Mouse (Mus musculus) hindbrain, embryonic 16.5 days (tissue): ENCODE measurements around the gene Ralgps2. TPM values are rescaled to one million over a fixed set of nuclear protein-coding genes. Genes with fewer than 3 reads are reported as not detected.

Experiments
- ATAC-seq: fragments of 200-750 bp; cut with Nextera tagmentation; 2 replicates; pipeline ENCODE4 v1.8.0; 2017; ENCODE audit warnings: moderate TSS enrichment, moderate library complexity
- H3K27ac ChIP-seq: fragments of 300-500 bp; sonication (generic); 2 replicates; pipeline ENCODE4 v1.5.1; 2014; ENCODE audit warnings: low read depth, mild to moderate bottlenecking, control low read depth, low read length, moderate library complexity
- H3K27me3 ChIP-seq: fragments of 300-500 bp; sonication (generic); replicated peaks from 2 replicates; pipeline ENCODE4 v1.6.1; 2014; ENCODE audit warnings: low read length; ENCODE audit not compliant: control insufficient read depth, insufficient read depth
- H3K36me3 ChIP-seq: fragments of 300-500 bp; sonication (generic); 2 replicates; pipeline ENCODE4 v1.6.1; 2014; ENCODE audit warnings: mild to moderate bottlenecking, low read length, moderate library complexity, mixed read lengths; ENCODE audit not compliant: control insufficient read depth, insufficient read depth
- H3K4me1 ChIP-seq: fragments of 300-500 bp; sonication (generic); 2 replicates; pipeline ENCODE4 v1.6.1; 2014; ENCODE audit warnings: low read depth, low read length; ENCODE audit not compliant: control insufficient read depth, insufficient read depth
- H3K4me2 ChIP-seq: fragments of 300-500 bp; sonication (generic); 2 replicates; pipeline ENCODE4 v1.6.1; 2014; ENCODE audit warnings: mild to moderate bottlenecking, low read length, control low read depth, moderate library complexity
- H3K4me3 ChIP-seq: fragments of 300-500 bp; sonication (generic); 2 replicates; pipeline ENCODE4 v1.5.1; 2014; ENCODE audit warnings: mild to moderate bottlenecking, low read length, control low read depth, moderate library complexity
- H3K9ac ChIP-seq: fragments of 300-500 bp; sonication (generic); 2 replicates; pipeline ENCODE4 v1.6.1; 2014; ENCODE audit warnings: low read depth, mild to moderate bottlenecking, control low read depth, low read length, moderate library complexity
- H3K9me3 ChIP-seq: fragments of 300-500 bp; sonication (generic); 2 replicates; pipeline ENCODE4 v1.6.1; 2014; ENCODE audit warnings: mild to moderate bottlenecking, low read length, moderate library complexity; ENCODE audit not compliant: control insufficient read depth
- WGBS: fragments of 180-500 bp; shearing (Covaris S2); extraction: QIAGEN DNeasy Blood & Tissue Kit; methylation state at CpG from one replicate; pipeline ENCODE4 v1.1.7; 2014; 5-methylcytosine and 5-hydroxymethylcytosine counted together
- polyA plus RNA-seq: library from polyadenylated mRNA; unstranded; fragments of >200 nt; fragmentation: Nextera tagmentation; extraction: Ambion mirVana; gene quantifications from 2 replicates; pipeline ENCODE4 v1.2.1, GENCODE M21; 2015

The Ralgps2 gene
- polyA plus RNA-seq, 1 experiment from 2014 or later: 74.7 TPM

DNA sequence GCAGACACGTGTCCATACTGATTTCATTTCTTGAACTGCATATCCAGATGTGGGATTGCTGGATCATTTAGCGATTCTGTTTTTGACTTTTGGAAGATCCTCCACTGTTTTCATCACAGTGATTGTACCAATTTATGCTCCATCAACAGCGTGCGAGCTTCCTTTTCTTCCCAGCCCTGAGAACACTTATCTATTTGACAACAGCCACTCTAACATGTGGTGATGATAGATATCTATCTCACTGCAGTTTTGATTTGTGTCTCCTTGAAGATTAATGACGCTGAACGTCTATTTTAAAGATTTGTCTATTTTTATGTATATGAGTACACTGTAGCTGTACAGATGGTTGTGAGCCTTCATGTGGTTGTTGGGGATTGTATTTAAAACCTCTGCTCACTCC lies 34.4 kb upstream of the Ralgps2 start:
- no peak for ATAC-seq
- H3K9ac ChIP-seq: no peak overlapping the region
- no peaks in the 10 kb centered on the region for H3K4me1 ChIP-seq
- no peaks in the 10 kb centered on the region for H3K9me3 ChIP-seq
- H3K4me3 ChIP-seq: no peak overlapping the region
- H3K27me3 ChIP-seq: no peaks in the 10 kb centered on the region
- no peaks in the 10 kb centered on the region for H3K36me3 ChIP-seq
- 84% methylated on average over 6 of the region's 6 CpGs for WGBS
- H3K27ac ChIP-seq: no peak overlapping the region
- no peak overlapping the region for H3K4me2 ChIP-seq

DNA sequence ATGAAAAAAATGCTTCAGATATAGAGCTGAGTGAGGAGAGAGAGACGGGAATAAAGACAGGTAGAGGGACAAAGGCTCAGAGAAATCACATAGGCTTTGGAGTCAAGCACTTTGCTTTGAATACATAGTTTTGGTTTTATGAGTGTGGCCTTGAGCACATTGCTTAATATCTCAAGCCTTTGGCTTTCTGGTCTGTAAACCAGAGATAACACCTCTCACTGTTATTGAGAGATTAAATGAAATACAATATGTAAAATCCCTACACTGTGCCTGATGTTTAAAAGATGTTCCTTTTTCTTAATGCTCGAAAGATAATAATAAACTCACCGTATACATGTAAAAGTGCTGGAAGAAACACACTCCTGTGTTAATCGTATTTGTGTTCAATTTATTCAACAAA lies 33.0 kb upstream of the Ralgps2 start:
- Histone ChIP-seq H3K4me3 (no peak overlapping the region), H3K9ac (no peak overlapping the region), H3K27me3 (no peaks in the 10 kb centered on the region), H3K4me1 (no peaks in the 10 kb centered on the region), H3K27ac (no peak overlapping the region), H3K36me3 (no peaks in the 10 kb centered on the region), H3K9me3 (no peaks in the 10 kb centered on the region), H3K4me2 (no peak overlapping the region)
- 88% methylated on average over 4 of the region's 4 CpGs for WGBS
- no peak for ATAC-seq

DNA sequence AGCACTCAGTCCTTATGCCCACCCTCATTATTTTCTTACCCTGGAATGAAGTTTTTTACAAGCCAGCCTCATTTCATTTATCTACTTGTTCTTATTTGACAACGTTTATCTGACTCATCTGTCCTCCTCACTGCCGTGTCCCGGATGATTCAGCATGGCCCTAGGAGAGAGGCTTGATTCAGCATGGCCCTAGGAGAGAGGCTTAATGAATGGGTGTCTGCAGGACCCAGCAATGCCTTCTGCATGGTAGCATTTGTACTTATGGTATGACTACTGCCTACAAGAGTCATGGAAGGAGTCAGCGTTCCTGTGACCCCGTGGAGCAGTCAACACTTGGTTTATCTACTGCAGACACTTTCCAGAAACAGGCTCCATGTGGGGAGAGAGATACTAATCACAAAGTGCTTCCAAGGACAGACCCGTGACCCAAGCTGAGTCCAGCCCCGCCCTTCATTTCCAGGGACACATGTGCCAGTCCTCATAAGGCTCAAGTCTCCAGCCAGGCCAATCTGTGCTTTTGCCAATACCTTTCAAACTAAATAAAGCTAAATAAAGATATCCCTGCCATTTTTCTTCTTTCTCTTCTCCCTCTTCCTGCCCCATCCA lies 31.9 kb upstream of the Ralgps2 start:
- no peak overlapping the region for H3K27ac ChIP-seq
- no peak overlapping the region for H3K4me3 ChIP-seq
- no peaks in the 10 kb centered on the region for H3K27me3 ChIP-seq
- H3K9me3 ChIP-seq: no peaks in the 10 kb centered on the region
- WGBS: 91% methylated on average over 7 of the region's 7 CpGs
- no peak overlapping the region for H3K9ac ChIP-seq
- H3K4me2 ChIP-seq: no peak overlapping the region
- no peaks in the 10 kb centered on the region for H3K36me3 ChIP-seq
- ATAC-seq: no peak
- no peaks in the 10 kb centered on the region for H3K4me1 ChIP-seq

DNA sequence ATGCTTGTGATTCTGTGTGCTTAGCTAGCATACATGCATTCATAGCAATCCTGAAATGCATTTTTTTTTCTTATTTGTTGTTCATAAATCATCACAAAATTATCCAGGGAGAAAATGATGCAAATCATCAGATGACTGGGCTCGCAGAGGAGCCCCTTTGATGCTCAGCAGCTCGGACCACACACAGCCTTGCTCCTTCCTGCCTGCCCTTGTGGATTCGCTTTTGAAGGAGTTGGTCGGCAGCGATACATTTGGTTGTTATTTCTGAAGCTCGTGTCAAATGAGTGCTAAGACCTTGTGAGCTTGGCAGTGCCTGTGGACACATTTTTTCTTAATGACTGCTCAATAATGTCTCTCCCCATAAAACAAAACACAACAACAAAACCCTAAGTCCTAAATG lies 31.2 kb upstream of the Ralgps2 start:
- Histone ChIP-seq H3K27ac (no peak overlapping the region), H3K27me3 (no peaks in the 10 kb centered on the region), H3K9ac (no peak overlapping the region), H3K4me2 (no peak overlapping the region), H3K36me3 (no peaks in the 10 kb centered on the region), H3K9me3 (no peaks in the 10 kb centered on the region), H3K4me1 (no peaks in the 10 kb centered on the region), H3K4me3 (no peak overlapping the region)
- 67% methylated on average over 6 of the region's 6 CpGs for WGBS
- no peak for ATAC-seq

DNA sequence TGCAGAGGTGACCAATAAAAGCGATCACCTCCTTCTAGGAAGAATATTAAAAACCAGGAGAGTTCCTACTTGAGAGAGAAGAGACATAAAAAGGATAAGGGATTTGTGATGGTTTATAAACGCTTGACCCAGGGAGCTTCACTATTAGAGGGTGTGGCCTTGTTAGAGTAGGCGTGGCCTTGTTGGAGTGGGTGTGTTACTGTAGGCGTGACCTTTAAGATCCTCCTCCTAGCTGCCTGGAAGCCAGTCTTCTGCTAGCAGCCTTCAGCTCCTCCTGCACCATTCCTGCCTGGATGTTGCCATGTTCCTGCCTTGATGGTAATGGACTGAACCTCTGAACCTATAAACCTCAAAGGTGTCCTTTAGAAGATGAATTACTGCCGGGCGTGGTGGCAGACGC lies 28.7 kb upstream of the Ralgps2 start:
- Histone ChIP-seq H3K27ac (no peak overlapping the region), H3K4me1 (peaks cover 4% of the 10 kb centered on the region), H3K9me3 (no peaks in the 10 kb centered on the region), H3K36me3 (no peaks in the 10 kb centered on the region), H3K9ac (no peak overlapping the region), H3K4me3 (no peak overlapping the region), H3K4me2 (no peak overlapping the region), H3K27me3 (no peaks in the 10 kb centered on the region)
- 82% methylated on average over 7 of the region's 7 CpGs for WGBS
- no peak for ATAC-seq

DNA sequence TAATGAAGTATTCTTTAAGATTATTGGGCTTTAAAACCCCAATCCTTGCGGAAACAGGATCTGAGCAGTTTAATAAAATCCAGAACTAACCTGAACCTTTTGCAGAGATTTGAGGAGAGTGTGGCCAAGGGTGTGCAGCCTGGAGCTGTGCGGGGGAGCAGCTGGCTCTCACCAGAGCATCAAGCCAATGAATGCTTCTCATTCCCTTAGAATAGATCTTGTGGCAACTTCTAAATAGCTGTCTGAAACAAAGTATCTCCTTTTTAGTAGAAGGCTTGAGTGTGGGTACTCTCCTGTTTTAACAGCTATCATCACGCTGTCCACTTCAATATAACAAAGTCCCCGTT lies 25.1 kb upstream of the Ralgps2 start:
- no peak overlapping the region for H3K4me3 ChIP-seq
- 81% methylated on average over 4 of the region's 4 CpGs for WGBS
- H3K36me3 ChIP-seq: no peaks in the 10 kb centered on the region
- H3K9ac ChIP-seq: no peak overlapping the region
- ATAC-seq: no peak
- H3K4me1 ChIP-seq: peaks cover 4% of the 10 kb centered on the region
- H3K27me3 ChIP-seq: no peaks in the 10 kb centered on the region
- H3K9me3 ChIP-seq: no peaks in the 10 kb centered on the region
- H3K27ac ChIP-seq: no peak overlapping the region; the same call in 1 of the 2 replicates
- no peak overlapping the region for H3K4me2 ChIP-seq

DNA sequence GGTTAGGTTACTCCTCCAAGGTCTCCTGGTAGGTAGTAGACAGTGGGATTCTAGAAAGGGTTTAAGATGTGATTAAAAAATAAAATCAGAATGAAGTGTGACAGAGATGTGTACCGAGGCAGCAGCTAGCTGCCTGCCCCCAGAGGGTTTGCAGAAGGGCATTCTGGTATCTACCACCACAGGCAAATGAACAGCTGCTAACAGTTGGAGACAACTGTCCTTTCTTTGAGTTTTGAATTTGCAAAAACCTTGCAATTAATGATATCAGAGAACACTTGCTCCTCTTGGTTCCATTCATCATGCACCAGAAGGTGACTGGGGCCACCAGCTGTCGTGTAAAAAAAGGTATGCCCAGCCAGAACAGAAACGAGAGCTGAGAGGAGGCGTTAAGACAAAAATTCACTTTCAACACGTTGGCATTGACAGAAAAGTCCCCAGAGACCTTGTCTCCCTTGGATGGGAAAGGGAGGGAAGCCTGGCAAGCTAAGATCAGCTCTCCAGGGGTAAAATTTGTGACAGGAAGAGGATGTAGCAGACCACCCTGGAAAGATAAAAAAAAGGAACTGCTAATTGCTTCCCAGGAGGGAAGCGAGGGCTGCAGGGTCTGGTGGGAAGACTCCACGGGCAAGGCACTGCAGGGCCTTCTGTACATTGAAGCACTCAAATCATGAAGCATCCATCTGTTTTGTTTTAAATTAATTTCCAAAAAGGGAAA lies 24.6 kb upstream of the Ralgps2 start:
- no peak for ATAC-seq
- Histone ChIP-seq H3K4me2 (no peak overlapping the region), H3K36me3 (no peaks in the 10 kb centered on the region), H3K27ac (no peak overlapping the region; the same call in 1 of the 2 replicates), H3K9ac (no peak overlapping the region), H3K9me3 (no peaks in the 10 kb centered on the region), H3K4me3 (no peak overlapping the region), H3K4me1 (peaks cover 4% of the 10 kb centered on the region), H3K27me3 (no peaks in the 10 kb centered on the region)
- WGBS: 28% methylated on average over 7 of the region's 7 CpGs

DNA sequence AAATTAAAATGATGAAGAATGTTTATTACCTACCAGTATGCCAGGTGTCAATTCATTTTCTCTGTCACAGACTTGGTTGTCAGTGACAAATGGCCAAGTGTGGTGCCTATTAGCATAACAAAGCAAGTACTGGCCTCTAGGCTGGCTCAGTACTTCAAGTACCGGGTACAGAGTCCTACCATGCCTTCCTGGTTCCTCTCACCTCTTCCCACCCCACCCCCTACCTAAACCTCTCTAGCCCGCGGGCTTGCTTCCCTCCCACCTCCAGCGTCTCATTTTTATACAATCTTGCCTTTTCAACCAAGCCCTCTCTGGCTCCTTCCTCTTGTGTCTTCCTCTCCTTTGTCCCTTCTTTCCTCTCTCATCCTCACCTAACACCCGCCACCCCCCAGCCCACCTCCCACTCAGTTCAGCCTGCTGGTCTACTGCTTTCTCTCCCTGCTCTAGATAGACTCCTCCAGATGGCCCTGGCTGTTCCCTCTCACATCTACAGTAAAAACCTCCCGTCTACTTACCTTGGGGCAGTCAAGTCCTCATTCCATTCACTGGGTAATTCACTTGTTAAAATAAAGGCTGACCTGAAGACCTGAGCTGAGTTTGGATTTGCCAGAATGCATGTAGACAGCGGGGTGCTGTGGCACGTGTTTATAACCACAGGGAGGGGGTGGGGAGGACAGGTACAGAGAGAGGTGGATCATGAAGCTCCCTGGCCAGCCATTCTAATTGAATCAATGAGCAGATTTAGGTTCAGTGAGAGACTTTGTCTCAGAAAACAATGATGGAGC lies 22.2 kb upstream of the Ralgps2 start:
- Histone ChIP-seq H3K4me1 (peaks cover 4% of the 10 kb centered on the region), H3K27ac (no peak overlapping the region), H3K27me3 (no peaks in the 10 kb centered on the region), H3K4me2 (no peak overlapping the region), H3K9ac (no peak overlapping the region), H3K9me3 (no peaks in the 10 kb centered on the region), H3K36me3 (no peaks in the 10 kb centered on the region), H3K4me3 (no peak overlapping the region)
- 46% methylated on average over 8 of the region's 8 CpGs for WGBS
- ATAC-seq: no peak

DNA sequence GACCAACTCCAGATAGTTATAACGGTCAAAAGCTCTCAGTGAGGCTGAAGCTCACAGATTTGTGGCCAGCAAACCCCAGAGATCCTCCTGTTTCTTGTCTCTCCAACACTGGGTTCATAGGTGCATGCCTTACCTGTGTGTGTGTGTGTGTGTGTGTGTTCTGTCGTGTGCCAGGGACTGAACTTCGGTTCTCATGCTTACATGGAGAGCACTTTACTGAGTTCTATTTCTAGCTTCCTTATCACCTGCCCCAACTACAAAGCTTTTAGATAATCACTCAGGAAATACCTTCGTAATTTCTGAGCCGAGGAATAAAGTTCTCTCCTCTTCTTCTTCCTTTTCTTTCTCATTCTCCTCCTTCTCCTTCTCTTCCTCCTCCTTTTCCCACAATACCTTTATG lies 19.6 kb upstream of the Ralgps2 start:
- Histone ChIP-seq H3K9ac (no peak overlapping the region), H3K4me1 (peaks cover under 1% of the 10 kb centered on the region), H3K4me3 (no peak overlapping the region), H3K36me3 (no peaks in the 10 kb centered on the region), H3K9me3 (no peaks in the 10 kb centered on the region), H3K4me2 (no peak overlapping the region), H3K27ac (no peak overlapping the region), H3K27me3 (no peaks in the 10 kb centered on the region)
- ATAC-seq: no peak
- 88% methylated on average over 5 of the region's 5 CpGs for WGBS
